ENCODE assay signal across 7 mouse cellular contexts in genomic region chr10:93833370-93833698, GRCm38 (mm10). TPM values are rescaled to one million over a fixed set of nuclear protein-coding genes. Genes with fewer than 3 reads are reported as not detected.
A peak's percentile ranks its signal among the peaks of the same experiment; 100 is the strongest.
DNase-seq lines count a peak whose midpoint lies in the region; ATAC-seq lines count a peak whose summit lies in the region.

No protein-coding gene starts in this region.

- H3K9me3 ChIP-seq in megakaryocyte, embryonic 14.5 days = no peaks in the 10 kb centered on the region
- H3K9me3 ChIP-seq in forebrain, embryonic 13.5 days (replicated peaks) = no peaks in the 10 kb centered on the region
- H3K9me3 ChIP-seq in limb, embryonic 13.5 days = no peaks in the 10 kb centered on the region
- H3K9me3 ChIP-seq in stomach, embryonic 14.5 days (ENCODE audit: control insufficient read depth, low read depth, low read length) = no peaks in the 10 kb centered on the region

- peaks cover 17% of the 10 kb centered on the region for H3K27me3 ChIP-seq in megakaryocyte, embryonic 14.5 days (replicated peaks)
- H3K27me3 ChIP-seq in forebrain, embryonic 13.5 days = peaks cover 59% of the 10 kb centered on the region
- H3K27me3 ChIP-seq in limb, embryonic 13.5 days = peaks cover 75% of the 10 kb centered on the region
- H3K27me3 ChIP-seq in stomach, embryonic 14.5 days (ENCODE audit: control insufficient read depth, insufficient read depth, low read length) = peaks cover 24% of the 10 kb centered on the region

- H3K36me3 ChIP-seq in megakaryocyte, embryonic 14.5 days (replicated peaks; ENCODE audit: low read length) = no peaks in the 10 kb centered on the region
- no peaks in the 10 kb centered on the region for H3K36me3 ChIP-seq in forebrain, embryonic 13.5 days (ENCODE audit: poor library complexity, severe bottlenecking)
- no peaks in the 10 kb centered on the region for H3K36me3 ChIP-seq in limb, embryonic 13.5 days
- H3K36me3 ChIP-seq in stomach, embryonic 14.5 days (ENCODE audit: control insufficient read depth, insufficient read depth, low read length) = no peaks in the 10 kb centered on the region

- peak overlapping the region; percentile 93 for H3K4me3 ChIP-seq in megakaryocyte, embryonic 14.5 days (replicated peaks)
- H3K4me3 ChIP-seq in forebrain, embryonic 13.5 days = peak overlapping the region; percentile 70
- H3K4me3 ChIP-seq in limb, embryonic 13.5 days = peak overlapping the region; percentile 65
- H3K4me3 ChIP-seq in stomach, embryonic 14.5 days (ENCODE audit: low read depth, low read length) = peak overlapping the region; percentile 67

- no peak for ATAC-seq in megakaryocyte, adult 5-6 weeks (ENCODE audit: poor library complexity, severe bottlenecking)
- no peak for ATAC-seq in forebrain, embryonic 13.5 days
- no peak for ATAC-seq in limb, embryonic 13.5 days (ENCODE audit: low FRiP score, low read depth)
- no peak for ATAC-seq in stomach, embryonic 14.5 days (ENCODE audit: insufficient number of reproducible peaks, insufficient read depth, low FRiP score, low read depth)

- no peak for DNase-seq in adrenal gland, postnatal 25 days
- no peak for DNase-seq in thymus, postnatal 14 days

- H3K4me1 ChIP-seq in megakaryocyte, embryonic 14.5 days = peaks cover 34% of the 10 kb centered on the region
- H3K4me1 ChIP-seq in forebrain, embryonic 13.5 days = peaks cover 30% of the 10 kb centered on the region
- H3K4me1 ChIP-seq in limb, embryonic 13.5 days = peaks cover 25% of the 10 kb centered on the region
- H3K4me1 ChIP-seq in stomach, embryonic 14.5 days (ENCODE audit: control insufficient read depth, insufficient read depth, low read length) = no peaks in the 10 kb centered on the region

- WGBS in forebrain, embryonic 13.5 days = 2% methylated on average over 16 of the region's 16 CpGs
- WGBS in limb, embryonic 13.5 days = 2% methylated on average over 16 of the region's 16 CpGs
- WGBS in stomach, embryonic 14.5 days = 2% methylated on average over 16 of the region's 16 CpGs

- H3K4me2 ChIP-seq in forebrain, embryonic 13.5 days = peak overlapping the region; percentile 96
- H3K4me2 ChIP-seq in limb, embryonic 13.5 days (replicated peaks) = peak overlapping the region; percentile 97
- H3K4me2 ChIP-seq in stomach, embryonic 14.5 days (replicated peaks; ENCODE audit: low read depth, low read length) = peak overlapping the region; percentile 92

- peak overlapping the region; percentile 64 for H3K9ac ChIP-seq in forebrain, embryonic 13.5 days
- H3K9ac ChIP-seq in limb, embryonic 13.5 days = peak overlapping the region; percentile 61
- no peak overlapping the region for H3K9ac ChIP-seq in stomach, embryonic 14.5 days (replicated peaks; ENCODE audit: low read depth, low read length)

- H3K27ac ChIP-seq in forebrain, embryonic 13.5 days = no peak overlapping the region
- H3K27ac ChIP-seq in limb, embryonic 13.5 days = no peak overlapping the region
- no peak overlapping the region for H3K27ac ChIP-seq in stomach, embryonic 14.5 days (ENCODE audit: low read length)

RNA-seq across cellular contexts. Expression of gene Usp44, which starts 2.0 kb away (rescaled TPM):
- not detected in 2 replicates for polyA plus RNA-seq in megakaryocyte, embryonic 14.5 days (2012; ENCODE audit: insufficient read depth, low replicate concordance)
- total RNA-seq in megakaryocyte, adult 5-6 weeks (2015) = 0.09 TPM in 1 of 2 replicates, not detected in the other
- 0.41 TPM in 1 of 2 replicates, not detected in the other for total RNA-seq in megakaryocyte, adult 5-6 weeks (2017)
- polyA plus RNA-seq in forebrain, embryonic 13.5 days (2015; fragmentation: Nextera tagmentation; extraction: Ambion mirVana) = 3.0 and 4.1 TPM in 2 replicates
- 0.88 and 1.2 TPM in 2 replicates for polyA plus RNA-seq in limb, embryonic 13.5 days (2015; fragmentation: Nextera tagmentation; extraction: Ambion mirVana)
- 0.27 and 0.61 TPM in 2 replicates for polyA plus RNA-seq in stomach, embryonic 14.5 days (2014; fragmentation: Nextera tagmentation; extraction: Ambion mirVana)
- not detected in 2 replicates for total RNA-seq in adrenal gland, postnatal 25 days (2021)
